Mouse (Mus musculus): ENCODE measurements around the gene Srrd. TPM values are rescaled to one million over a fixed set of nuclear protein-coding genes. Genes with fewer than 3 reads are reported as not detected.
"Not testable (repeated sequence)": the region's sequence is repeated elsewhere in the genome, so short reads cannot be mapped to it uniquely, and the experiment has no call there.

Srrd gene
- polyA plus RNA-seq, 1 experiment from 2014 or later = 24.5 TPM

- not testable (repeated sequence) for H3K9ac ChIP-seq (ENCODE audit: low read depth, low read length); H3K9me3 ChIP-seq (replicated peaks; ENCODE audit: control insufficient read depth, low read length); H3K4me1 ChIP-seq (ENCODE audit: control insufficient read depth, insufficient read depth, low read length); H3K4me2 ChIP-seq; H3K36me3 ChIP-seq (ENCODE audit: control insufficient read depth, insufficient read depth, low read length); H3K4me3 ChIP-seq (ENCODE audit: low read depth, low read length); H3K27ac ChIP-seq (ENCODE audit: low read depth, low read length); H3K27me3 ChIP-seq (ENCODE audit: control insufficient read depth, insufficient read depth, low read length)
- ATAC-seq (replicated peaks; ENCODE audit: insufficient number of reproducible peaks, low FRiP score, low TSS enrichment) = peak; percentile 56; the same call in 1 of the 2 replicates
- WGBS (ENCODE audit: insufficient replicate concordance) = 51% methylated on average over 2 of the region's 2 CpGs
Observed at GRCm38 (mm10) chr5:112319343-112319742, 23.5 kb downstream of the Srrd start.

- no peaks in the 10 kb centered on the region for H3K27me3 ChIP-seq (ENCODE audit: control insufficient read depth, insufficient read depth, low read length)
- 0 out of 2 replicates have a peak, but pooled peaks cover 5% of the 10 kb centered on the region for H3K36me3 ChIP-seq (ENCODE audit: control insufficient read depth, insufficient read depth, low read length)
- 0 out of 2 replicates have a peak, but pooled peaks cover 5% of the 10 kb centered on the region for H3K4me1 ChIP-seq (ENCODE audit: control insufficient read depth, insufficient read depth, low read length)
- no peak overlapping the region for H3K4me3 ChIP-seq (ENCODE audit: low read depth, low read length)
- H3K4me2 ChIP-seq = no peak overlapping the region
- ATAC-seq (replicated peaks; ENCODE audit: insufficient number of reproducible peaks, low FRiP score, low TSS enrichment) = peak; percentile 50; the same call in 1 of the 2 replicates
- H3K27ac ChIP-seq (ENCODE audit: low read depth, low read length) = no peak overlapping the region
- H3K9ac ChIP-seq (ENCODE audit: low read depth, low read length) = no peak overlapping the region
- H3K9me3 ChIP-seq (replicated peaks; ENCODE audit: control insufficient read depth, low read length) = no peaks in the 10 kb centered on the region
- 46% methylated on average over 5 of the region's 5 CpGs for WGBS (ENCODE audit: insufficient replicate concordance)
Observed at GRCm38 (mm10) chr5:112317328-112317727, 25.5 kb downstream of the Srrd start.

DNA sequence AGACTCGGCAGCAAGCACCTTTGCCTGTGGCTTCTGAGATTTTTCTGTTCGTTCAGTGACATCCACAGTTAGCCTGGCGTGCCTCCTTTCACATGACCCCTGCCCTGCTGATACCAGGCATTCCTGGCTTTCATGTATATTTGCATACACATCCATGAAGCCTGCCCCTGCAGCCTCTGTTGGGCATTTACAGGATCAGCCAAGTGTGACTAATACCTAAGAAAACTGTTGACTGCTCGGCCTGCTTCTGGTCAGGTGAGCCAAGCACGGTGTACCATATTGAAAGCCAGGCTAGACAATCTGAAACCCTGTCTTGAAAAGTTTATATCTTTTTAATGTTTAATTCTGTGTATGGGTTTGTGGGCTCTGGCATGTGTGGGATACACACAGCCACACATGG, 26.4 kb downstream of the Srrd start:
- H3K4me1 ChIP-seq (ENCODE audit: control insufficient read depth, insufficient read depth, low read length) = 0 out of 2 replicates have a peak, but pooled peaks cover 5% of the 10 kb centered on the region
- no peak overlapping the region for H3K27ac ChIP-seq (ENCODE audit: low read depth, low read length)
- WGBS (ENCODE audit: insufficient replicate concordance) = 81% methylated on average over 5 of the region's 5 CpGs
- H3K4me2 ChIP-seq = no peak overlapping the region
- 0 out of 2 replicates have a peak, but pooled peaks cover 7% of the 10 kb centered on the region for H3K36me3 ChIP-seq (ENCODE audit: control insufficient read depth, insufficient read depth, low read length)
- H3K4me3 ChIP-seq (ENCODE audit: low read depth, low read length) = no peak overlapping the region
- no peak overlapping the region for H3K9ac ChIP-seq (ENCODE audit: low read depth, low read length)
- H3K27me3 ChIP-seq (ENCODE audit: control insufficient read depth, insufficient read depth, low read length) = no peaks in the 10 kb centered on the region
- ATAC-seq (replicated peaks; ENCODE audit: insufficient number of reproducible peaks, low FRiP score, low TSS enrichment) = no peak
- no peaks in the 10 kb centered on the region for H3K9me3 ChIP-seq (replicated peaks; ENCODE audit: control insufficient read depth, low read length)

GRCm38 (mm10) chr5:112313222-112313885, 29.5 kb downstream of the Srrd start:
- no peak for ATAC-seq (replicated peaks; ENCODE audit: insufficient number of reproducible peaks, low FRiP score, low TSS enrichment)
- Histone ChIP-seq H3K27me3 (ENCODE audit: control insufficient read depth, insufficient read depth, low read length) (no peaks in the 10 kb centered on the region), H3K4me1 (ENCODE audit: control insufficient read depth, insufficient read depth, low read length) (0 out of 2 replicates have a peak, but pooled peaks cover 5% of the 10 kb centered on the region), H3K4me2 (no peak overlapping the region), H3K4me3 (ENCODE audit: low read depth, low read length) (no peak overlapping the region), H3K27ac (ENCODE audit: low read depth, low read length) (no peak overlapping the region), H3K36me3 (ENCODE audit: control insufficient read depth, insufficient read depth, low read length) (peaks cover 9% of the 10 kb centered on the region; the same call in 1 of the 2 replicates), H3K9ac (ENCODE audit: low read depth, low read length) (no peak overlapping the region), H3K9me3 (replicated peaks; ENCODE audit: control insufficient read depth, low read length) (no peaks in the 10 kb centered on the region)
- WGBS (ENCODE audit: insufficient replicate concordance) = 65% methylated on average over 11 of the region's 11 CpGs

DNA sequence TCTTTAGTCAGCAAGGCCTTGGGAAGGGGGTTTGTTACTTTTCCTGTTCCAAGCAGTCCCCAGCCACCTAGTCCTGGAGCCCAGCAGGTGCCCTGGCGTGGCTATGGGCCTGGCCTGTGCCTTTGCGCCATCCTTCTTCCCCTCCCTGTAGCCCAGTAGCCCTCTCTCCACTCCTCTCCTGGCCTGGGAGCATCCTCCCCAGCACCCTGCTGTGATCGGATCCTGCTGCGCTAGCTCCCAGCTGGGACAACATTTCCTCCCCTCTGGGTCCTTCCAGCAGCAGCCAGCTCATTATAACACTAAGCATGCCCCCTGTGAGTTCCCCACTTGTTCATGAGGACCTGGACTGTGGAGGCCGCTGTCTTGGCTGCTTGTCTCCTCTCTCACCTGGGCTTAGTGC, 37.0 kb downstream of the Srrd start:
- Histone ChIP-seq H3K4me3 (ENCODE audit: low read depth, low read length) (no peak overlapping the region), H3K36me3 (ENCODE audit: control insufficient read depth, insufficient read depth, low read length) (peaks cover 2% of the 10 kb centered on the region; the same call in 1 of the 2 replicates), H3K27ac (ENCODE audit: low read depth, low read length) (no peak overlapping the region), H3K9ac (ENCODE audit: low read depth, low read length) (no peak overlapping the region), H3K9me3 (replicated peaks; ENCODE audit: control insufficient read depth, low read length) (no peaks in the 10 kb centered on the region), H3K4me2 (no peak overlapping the region), H3K4me1 (ENCODE audit: control insufficient read depth, insufficient read depth, low read length) (no peaks in the 10 kb centered on the region), H3K27me3 (ENCODE audit: control insufficient read depth, insufficient read depth, low read length) (no peaks in the 10 kb centered on the region)
- WGBS (ENCODE audit: insufficient replicate concordance) = 73% methylated on average over 5 of the region's 5 CpGs
- ATAC-seq (replicated peaks; ENCODE audit: insufficient number of reproducible peaks, low FRiP score, low TSS enrichment) = no peak

- ATAC-seq (replicated peaks; ENCODE audit: insufficient number of reproducible peaks, low FRiP score, low TSS enrichment) = no peak
- no peak overlapping the region for H3K27ac ChIP-seq (ENCODE audit: low read depth, low read length)
- no peaks in the 10 kb centered on the region for H3K36me3 ChIP-seq (ENCODE audit: control insufficient read depth, insufficient read depth, low read length)
- WGBS (ENCODE audit: insufficient replicate concordance) = 85% methylated on average over 5 of the region's 5 CpGs
- peaks cover 10% of the 10 kb centered on the region; the same call in 1 of the 2 replicates for H3K4me1 ChIP-seq (ENCODE audit: control insufficient read depth, insufficient read depth, low read length)
- H3K27me3 ChIP-seq (ENCODE audit: control insufficient read depth, insufficient read depth, low read length) = no peaks in the 10 kb centered on the region
- H3K9ac ChIP-seq (ENCODE audit: low read depth, low read length) = no peak overlapping the region
- no peak overlapping the region for H3K4me3 ChIP-seq (ENCODE audit: low read depth, low read length)
- no peaks in the 10 kb centered on the region for H3K9me3 ChIP-seq (replicated peaks; ENCODE audit: control insufficient read depth, low read length)
- no peak overlapping the region for H3K4me2 ChIP-seq
Observed at GRCm38 (mm10) chr5:112302310-112302709, 40.5 kb downstream of the Srrd start.

- no peak overlapping the region for H3K9ac ChIP-seq (ENCODE audit: low read depth, low read length)
- no peaks in the 10 kb centered on the region for H3K36me3 ChIP-seq (ENCODE audit: control insufficient read depth, insufficient read depth, low read length)
- ATAC-seq (replicated peaks; ENCODE audit: insufficient number of reproducible peaks, low FRiP score, low TSS enrichment) = no peak
- no peaks in the 10 kb centered on the region for H3K27me3 ChIP-seq (ENCODE audit: control insufficient read depth, insufficient read depth, low read length)
- H3K4me3 ChIP-seq (ENCODE audit: low read depth, low read length) = no peak overlapping the region
- WGBS (ENCODE audit: insufficient replicate concordance) = 79% methylated on average over 4 of the region's 4 CpGs
- no peak overlapping the region for H3K27ac ChIP-seq (ENCODE audit: low read depth, low read length)
- peaks cover 12% of the 10 kb centered on the region; the same call in 1 of the 2 replicates for H3K4me1 ChIP-seq (ENCODE audit: control insufficient read depth, insufficient read depth, low read length)
- H3K4me2 ChIP-seq = no peak overlapping the region
- H3K9me3 ChIP-seq (replicated peaks; ENCODE audit: control insufficient read depth, low read length) = no peaks in the 10 kb centered on the region
Observed at GRCm38 (mm10) chr5:112301694-112302093, 41.1 kb downstream of the Srrd start.

DNA sequence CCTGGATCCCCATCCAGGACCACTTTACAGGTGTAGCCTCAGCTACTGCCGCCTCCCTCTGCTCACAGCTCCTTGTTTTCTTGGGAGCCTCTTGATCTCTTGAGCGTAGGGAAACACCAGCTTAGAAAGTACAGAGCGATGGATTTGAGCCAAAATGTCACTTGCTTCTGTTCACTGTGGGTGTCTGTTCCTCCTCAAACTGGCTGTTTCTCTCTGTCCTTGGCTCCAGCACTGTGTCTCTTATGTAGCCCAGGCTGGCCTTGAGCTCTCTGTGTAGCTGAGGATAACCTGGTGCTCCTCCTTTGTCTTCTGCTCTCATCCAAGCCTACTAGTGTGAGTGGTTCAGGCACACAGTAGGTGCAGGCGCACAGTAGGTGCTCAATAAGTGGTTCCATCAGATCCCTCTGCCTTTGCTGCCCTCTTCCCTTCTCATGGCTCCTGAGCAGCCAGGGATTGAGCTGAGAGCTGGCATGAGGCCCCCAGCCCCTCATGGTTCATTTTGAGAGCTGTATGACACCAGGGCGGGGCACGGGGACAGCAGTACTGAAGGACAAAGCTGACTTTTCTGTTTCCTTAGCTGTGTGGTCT, 42.0 kb downstream of the Srrd start:
- ATAC-seq (replicated peaks; ENCODE audit: insufficient number of reproducible peaks, low FRiP score, low TSS enrichment) = no peak
- no peak overlapping the region for H3K4me3 ChIP-seq (ENCODE audit: low read depth, low read length)
- H3K27ac ChIP-seq (ENCODE audit: low read depth, low read length) = no peak overlapping the region
- H3K4me2 ChIP-seq = no peak overlapping the region
- no peaks in the 10 kb centered on the region for H3K27me3 ChIP-seq (ENCODE audit: control insufficient read depth, insufficient read depth, low read length)
- H3K9me3 ChIP-seq (replicated peaks; ENCODE audit: control insufficient read depth, low read length) = no peaks in the 10 kb centered on the region
- 90% methylated on average over 6 of the region's 6 CpGs for WGBS (ENCODE audit: insufficient replicate concordance)
- H3K4me1 ChIP-seq (ENCODE audit: control insufficient read depth, insufficient read depth, low read length) = peaks cover 19% of the 10 kb centered on the region; the same call in 1 of the 2 replicates
- no peak overlapping the region for H3K9ac ChIP-seq (ENCODE audit: low read depth, low read length)
- no peaks in the 10 kb centered on the region for H3K36me3 ChIP-seq (ENCODE audit: control insufficient read depth, insufficient read depth, low read length)
